Mouse (Mus musculus) liver, postnatal 0 days (tissue): ENCODE data around the gene Plekhh1.

Experiments used
- CTCF ChIP-seq: sonication (generic); IDR thresholded peaks from 2 replicates; pipeline ENCODE4 v1.5.1; 2016; ENCODE audit warnings: antibody characterized with exemption, low read depth
- EP300 ChIP-seq: IDR thresholded peaks from 2 replicates; pipeline ENCODE4 v1.6.1; 2016; ENCODE audit warnings: antibody characterized with exemption, low read depth, mild to moderate bottlenecking

- no peak for TF ChIP-seq CTCF
- no peak for TF ChIP-seq EP300
These were observed 18.2 kb downstream of the Plekhh1 start for GRCm38 (mm10) chr12:79047203-79047602.
